Mouse (Mus musculus) cerebellum, adult 9-11 months (tissue): ENCODE data around the gene Inafm1.
A peak's percentile ranks its signal among the peaks of the same experiment; 100 is the strongest.
"Not testable (repeated sequence)": the region's sequence is repeated elsewhere in the genome, so short reads cannot be mapped to it uniquely, and the experiment has no call there.

Experiments
- DNase-seq: peaks from one replicate; pipeline ENCODE4 v3.0.0; 2022

Inafm1 gene

GRCm38 (mm10) chr7:16261097-16261496 is 12.3 kb downstream of the Inafm1 start:
- DNase-seq, result no peak

- DNase-seq, result no peak
These were observed 14.3 kb downstream of the Inafm1 start, which contains the start of gene C5ar1 for GRCm38 (mm10) chr7:16259110-16259590. TSS of gene C5ar1 (minus strand) at chr7:16259540.

GRCm38 (mm10) chr7:16257830-16258229 is 15.6 kb downstream of the Inafm1 start:
- DNase-seq, result no peak

GRCm38 (mm10) chr7:16255963-16256362 is 17.5 kb downstream of the Inafm1 start:
- DNase-seq, result not testable (repeated sequence)

GRCm38 (mm10) chr7:16254195-16254594 is 19.2 kb downstream of the Inafm1 start:
- no peak for DNase-seq

GRCm38 (mm10) chr7:16250687-16251086 is 22.7 kb downstream of the Inafm1 start:
- no peak for DNase-seq

- DNase-seq, result no peak
These were observed 27.5 kb downstream of the Inafm1 start for GRCm38 (mm10) chr7:16245958-16246357.

- DNase-seq, result no peak
These were observed 29.4 kb downstream of the Inafm1 start, which contains the start of gene C5ar2 for GRCm38 (mm10) chr7:16244067-16244466. TSS of gene C5ar2 (minus strand) at chr7:16244154.

- DNase-seq, result no peak
These were observed 31.2 kb downstream of the Inafm1 start for GRCm38 (mm10) chr7:16242198-16242597.

- no peak for DNase-seq
These were observed 31.6 kb downstream of the Inafm1 start for GRCm38 (mm10) chr7:16241787-16242186.

GRCm38 (mm10) chr7:16240978-16241303 is 32.5 kb downstream of the Inafm1 start:
- DNase-seq, result no peak

- DNase-seq, result no peak
These were observed 33.0 kb downstream of the Inafm1 start for GRCm38 (mm10) chr7:16240281-16240977.

- peak; percentile 83 for DNase-seq
These were observed 33.8 kb downstream of the Inafm1 start for GRCm38 (mm10) chr7:16239554-16239997.

GRCm38 (mm10) chr7:16229869-16230268 is 43.5 kb downstream of the Inafm1 start:
- DNase-seq, result no peak
